Mouse (Mus musculus): ENCODE measurements around the gene Ncr1.
"Not testable (repeated sequence)": the region's sequence is repeated elsewhere in the genome, so short reads cannot be mapped to it uniquely, and the experiment has no call there.

The Ncr1 gene

GRCm38 (mm10) chr7:4337509-4337908 lies at the start of gene Ncr1:
Gene Ncr1, plus strand, starts transcription at chr7:4337724.
- no peak for DNase-seq (ENCODE audit: low spot score in 2 of 2)

GRCm38 (mm10) chr7:4292638-4293037 lies 44.9 kb upstream of the Ncr1 start:
- no peak for DNase-seq (ENCODE audit: low spot score in 2 of 2)

DNA sequence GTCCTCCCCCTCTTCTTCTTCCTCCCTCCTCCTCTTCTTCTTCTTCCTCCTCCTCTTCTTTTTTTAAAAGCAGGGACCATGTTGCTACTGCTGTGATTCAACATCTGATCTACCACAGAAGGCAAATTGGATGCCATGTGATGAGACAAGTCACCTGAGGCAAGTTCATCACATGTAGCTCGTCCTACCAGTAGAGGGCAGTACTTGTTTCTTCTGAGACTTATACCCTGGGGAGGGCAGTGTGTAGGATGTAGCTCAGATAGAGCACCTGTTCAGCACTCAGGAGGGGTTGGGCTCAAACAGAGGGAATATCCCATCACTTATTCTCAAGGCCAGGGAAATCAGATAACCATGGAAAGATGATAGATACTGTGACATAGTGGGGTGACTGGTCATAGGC lies 40.3 kb upstream of the Ncr1 start:
- DNase-seq (ENCODE audit: low spot score in 2 of 2) = peak in 1 of 2 experiments; percentile 4

- DNase-seq (ENCODE audit: low spot score in 2 of 2) = no peak
Measured at GRCm38 (mm10) chr7:4300166-4300565, 37.4 kb upstream of the Ncr1 start.

DNA sequence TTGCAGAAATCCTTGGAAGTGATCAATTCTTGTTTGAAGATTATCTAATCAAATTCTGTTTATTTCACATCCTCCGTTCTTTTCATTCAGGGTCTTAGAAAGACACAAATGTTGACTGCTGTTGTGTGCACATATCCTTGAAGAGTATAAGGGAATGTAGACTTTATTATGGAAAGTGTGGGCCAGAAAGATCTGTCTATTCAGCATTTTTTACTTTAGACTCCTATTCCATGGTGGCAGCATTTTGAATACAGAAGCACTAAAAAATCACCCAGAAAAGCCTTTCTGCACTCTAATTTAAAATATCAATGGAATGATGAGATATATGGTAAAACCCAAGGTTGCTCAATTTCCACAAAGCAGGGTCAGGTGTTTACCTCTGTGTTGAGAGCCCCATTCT lies 34.1 kb upstream of the Ncr1 start:
- no peak for DNase-seq (ENCODE audit: low spot score in 2 of 2)

GRCm38 (mm10) chr7:4313109-4313508 lies 24.4 kb upstream of the Ncr1 start:
- not testable (repeated sequence) for DNase-seq (ENCODE audit: low spot score in 2 of 2)

GRCm38 (mm10) chr7:4313531-4313930 lies 24.0 kb upstream of the Ncr1 start:
- not testable (repeated sequence) for DNase-seq (ENCODE audit: low spot score in 2 of 2)

DNA sequence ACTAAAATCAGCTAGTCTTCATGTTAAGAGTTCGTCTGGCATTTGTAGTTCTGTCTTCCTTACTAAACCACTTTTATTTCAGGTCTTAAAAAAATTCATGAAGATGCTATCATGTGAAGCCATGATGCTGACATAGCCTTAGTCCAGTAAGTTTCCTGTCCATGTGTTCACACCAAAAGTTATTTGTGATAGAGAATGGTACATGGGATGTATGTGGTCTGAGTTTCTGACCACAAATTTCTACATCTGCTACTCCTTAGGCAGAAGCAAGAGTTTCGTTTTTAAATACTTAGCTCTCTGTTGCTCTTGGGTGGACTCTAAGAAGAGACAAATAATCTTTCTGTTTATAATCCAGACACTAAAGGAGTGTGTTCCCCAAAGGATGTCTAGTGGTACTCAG lies 14.2 kb upstream of the Ncr1 start:
- no peak for DNase-seq (ENCODE audit: low spot score in 2 of 2)

GRCm38 (mm10) chr7:4373521-4373920 lies 36.0 kb downstream of the Ncr1 start:
- no peak for DNase-seq (ENCODE audit: low spot score in 2 of 2)
